Mouse (Mus musculus): ENCODE data around the gene Spz1. TPM values are rescaled to one million over a fixed set of nuclear protein-coding genes. Genes with fewer than 3 reads are reported as not detected.

The Spz1 gene
- total and polyA plus RNA-seq, 2 experiments from 2014 or later = not detected

DNA sequence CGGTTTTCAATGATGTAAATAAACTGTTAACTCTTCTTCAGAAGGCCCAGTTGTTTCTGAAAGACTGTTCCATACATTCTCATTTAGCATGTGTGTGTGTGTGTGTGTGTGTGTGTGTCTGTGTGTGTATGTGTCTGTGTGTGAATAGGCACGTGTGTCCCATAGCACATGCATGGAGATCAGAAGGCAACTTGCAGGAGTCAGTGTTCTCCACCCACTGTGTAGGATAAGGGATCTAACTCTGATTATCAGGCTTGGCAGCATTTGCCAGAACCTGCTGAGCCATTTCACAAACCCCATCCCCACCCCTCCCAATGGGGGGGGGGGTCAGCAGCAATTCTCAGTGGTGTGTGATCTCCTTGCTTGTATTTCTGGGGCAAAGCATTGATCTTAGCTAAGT lies 18.7 kb downstream of the Spz1 start:
- ATAC-seq (ENCODE audit: low FRiP score) = no peak

DNA sequence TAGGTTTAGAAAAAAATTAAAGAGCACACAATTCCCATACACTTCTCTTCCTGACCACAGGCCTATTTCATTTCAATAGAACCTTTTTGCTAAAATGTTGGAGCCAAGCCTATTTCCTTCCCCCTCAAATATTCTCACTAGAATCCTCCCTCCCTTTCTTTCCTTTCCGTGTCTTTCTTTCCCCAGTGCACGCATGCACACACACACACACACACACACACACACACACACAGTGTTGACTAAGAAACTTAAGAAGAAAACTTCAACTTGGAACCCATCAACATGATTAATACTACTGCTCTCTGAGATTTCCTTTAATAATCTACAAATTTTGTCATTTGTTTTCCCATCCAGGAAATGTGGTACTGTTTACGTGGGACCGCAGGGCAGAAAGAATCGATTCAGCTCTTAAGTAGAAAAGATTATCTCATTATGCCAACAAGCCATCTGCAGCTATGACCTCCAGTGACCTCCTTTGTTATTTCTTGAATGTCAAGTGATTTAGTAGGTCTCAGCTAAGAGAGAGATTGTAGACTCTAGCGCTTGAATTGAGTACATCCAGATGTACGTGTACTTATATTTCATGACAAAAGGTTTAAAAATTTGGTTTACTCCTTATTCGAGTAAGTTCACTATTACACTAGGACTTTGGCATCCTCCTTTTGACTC lies 19.4 kb downstream of the Spz1 start:
- no peaks in the 10 kb centered on the region for H3K9me3 ChIP-seq (ENCODE audit: low read length)
- H3K27me3 ChIP-seq (ENCODE audit: insufficient read depth, low read length) = no peaks in the 10 kb centered on the region
- 24% methylated on average over 8 of the region's 8 CpGs for WGBS
- H3K4me3 ChIP-seq (ENCODE audit: low read depth, low read length) = no peak overlapping the region
- TF ChIP-seq CTCF (IDR thresholded peaks at IDR 0.05) = no peak
- DNase-seq (ENCODE audit: low spot score) (peak; percentile 13), ATAC-seq (ENCODE audit: low FRiP score) (no peak)
- no peak overlapping the region for H3K4me2 ChIP-seq (ENCODE audit: low read depth, low read length, poor library complexity, severe bottlenecking)
- no peak overlapping the region for H3K9ac ChIP-seq (replicated peaks; ENCODE audit: low read length, poor library complexity, severe bottlenecking)
- no peak overlapping the region for H3K27ac ChIP-seq (ENCODE audit: low read depth, low read length)
- H3K36me3 ChIP-seq (ENCODE audit: insufficient read depth, low read length) = no peaks in the 10 kb centered on the region
- H3K4me1 ChIP-seq (ENCODE audit: insufficient read depth, low read length) = no peaks in the 10 kb centered on the region

More for the DNA sequence above, 18.7 kb downstream of the Spz1 start:
- no peak for DNase-seq (ENCODE audit: low spot score)
- Histone ChIP-seq H3K36me3 (ENCODE audit: insufficient read depth, low read length) (no peaks in the 10 kb centered on the region), H3K27me3 (ENCODE audit: insufficient read depth, low read length) (no peaks in the 10 kb centered on the region), H3K4me2 (ENCODE audit: low read depth, low read length, poor library complexity, severe bottlenecking) (no peak overlapping the region), H3K27ac (ENCODE audit: low read depth, low read length) (no peak overlapping the region), H3K4me3 (ENCODE audit: low read depth, low read length) (no peak overlapping the region), H3K4me1 (ENCODE audit: insufficient read depth, low read length) (no peaks in the 10 kb centered on the region), H3K9me3 (ENCODE audit: low read length) (no peaks in the 10 kb centered on the region), H3K9ac (replicated peaks; ENCODE audit: low read length, poor library complexity, severe bottlenecking) (no peak overlapping the region)
- WGBS = 52% methylated on average over 2 of the region's 2 CpGs
- no peak for TF ChIP-seq CTCF (IDR thresholded peaks at IDR 0.05)

- no peak for DNase-seq (ENCODE audit: low spot score)
- no peak for ATAC-seq (ENCODE audit: low FRiP score)
- Histone ChIP-seq H3K4me1 (ENCODE audit: insufficient read depth, low read length) (no peaks in the 10 kb centered on the region), H3K27me3 (ENCODE audit: insufficient read depth, low read length) (no peaks in the 10 kb centered on the region), H3K4me2 (ENCODE audit: low read depth, low read length, poor library complexity, severe bottlenecking) (no peak overlapping the region), H3K36me3 (ENCODE audit: insufficient read depth, low read length) (no peaks in the 10 kb centered on the region), H3K9me3 (ENCODE audit: low read length) (no peaks in the 10 kb centered on the region), H3K4me3 (ENCODE audit: low read depth, low read length) (no peak overlapping the region), H3K9ac (replicated peaks; ENCODE audit: low read length, poor library complexity, severe bottlenecking) (no peak overlapping the region), H3K27ac (ENCODE audit: low read depth, low read length) (no peak overlapping the region)
- 82% methylated on average over 4 of the region's 4 CpGs for WGBS
- TF ChIP-seq CTCF (IDR thresholded peaks at IDR 0.05) = no peak
Observed at GRCm38 (mm10) chr13:92547093-92547492, 28.9 kb downstream of the Spz1 start.

- no peak for DNase-seq (ENCODE audit: low spot score)
- H3K4me1 ChIP-seq (ENCODE audit: insufficient read depth, low read length) = no peaks in the 10 kb centered on the region
- ATAC-seq (ENCODE audit: low FRiP score) = no peak
- H3K4me2 ChIP-seq (ENCODE audit: low read depth, low read length, poor library complexity, severe bottlenecking) = no peak overlapping the region
- H3K4me3 ChIP-seq (ENCODE audit: low read depth, low read length) = no peak overlapping the region
- H3K36me3 ChIP-seq (ENCODE audit: insufficient read depth, low read length) = no peaks in the 10 kb centered on the region
- H3K27ac ChIP-seq (ENCODE audit: low read depth, low read length) = no peak overlapping the region
- H3K9ac ChIP-seq (replicated peaks; ENCODE audit: low read length, poor library complexity, severe bottlenecking) = no peak overlapping the region
- WGBS = 89% methylated on average over 6 of the region's 6 CpGs
- no peaks in the 10 kb centered on the region for H3K27me3 ChIP-seq (ENCODE audit: insufficient read depth, low read length)
- TF ChIP-seq CTCF (IDR thresholded peaks at IDR 0.05) = no peak
- H3K9me3 ChIP-seq (ENCODE audit: low read length) = no peaks in the 10 kb centered on the region
Observed at GRCm38 (mm10) chr13:92540997-92541396, 35.0 kb downstream of the Spz1 start.

- H3K9me3 ChIP-seq (ENCODE audit: low read length) = no peaks in the 10 kb centered on the region
- H3K36me3 ChIP-seq (ENCODE audit: insufficient read depth, low read length) = no peaks in the 10 kb centered on the region
- no peak for TF ChIP-seq CTCF (IDR thresholded peaks at IDR 0.05)
- no peak overlapping the region for H3K4me3 ChIP-seq (ENCODE audit: low read depth, low read length)
- WGBS = 59% methylated on average over 4 of the region's 4 CpGs
- H3K4me2 ChIP-seq (ENCODE audit: low read depth, low read length, poor library complexity, severe bottlenecking) = no peak overlapping the region
- no peak for ATAC-seq (ENCODE audit: low FRiP score)
- no peak overlapping the region for H3K27ac ChIP-seq (ENCODE audit: low read depth, low read length)
- H3K4me1 ChIP-seq (ENCODE audit: insufficient read depth, low read length) = no peaks in the 10 kb centered on the region
- H3K9ac ChIP-seq (replicated peaks; ENCODE audit: low read length, poor library complexity, severe bottlenecking) = no peak overlapping the region
- DNase-seq (ENCODE audit: low spot score) = peak; percentile 8
- H3K27me3 ChIP-seq (ENCODE audit: insufficient read depth, low read length) = no peaks in the 10 kb centered on the region
Observed at GRCm38 (mm10) chr13:92539126-92539525, 36.8 kb downstream of the Spz1 start.

GRCm38 (mm10) chr13:92533801-92534200 lies 42.2 kb downstream of the Spz1 start:
- WGBS = 50% methylated on average over 2 of the region's 2 CpGs

More at GRCm38 (mm10) chr13:92533801-92534200, 42.2 kb downstream of the Spz1 start:
- H3K4me3 ChIP-seq (ENCODE audit: low read depth, low read length) = no peak overlapping the region
- no peak for TF ChIP-seq CTCF (IDR thresholded peaks at IDR 0.05)
- H3K9me3 ChIP-seq (ENCODE audit: low read length) = no peaks in the 10 kb centered on the region
- ATAC-seq (ENCODE audit: low FRiP score) (no peak), DNase-seq (ENCODE audit: low spot score) (no peak)
- H3K36me3 ChIP-seq (ENCODE audit: insufficient read depth, low read length) = no peaks in the 10 kb centered on the region
- H3K4me2 ChIP-seq (ENCODE audit: low read depth, low read length, poor library complexity, severe bottlenecking) = no peak overlapping the region
- H3K27ac ChIP-seq (ENCODE audit: low read depth, low read length) = no peak overlapping the region
- no peak overlapping the region for H3K9ac ChIP-seq (replicated peaks; ENCODE audit: low read length, poor library complexity, severe bottlenecking)
- H3K27me3 ChIP-seq (ENCODE audit: insufficient read depth, low read length) = no peaks in the 10 kb centered on the region
- H3K4me1 ChIP-seq (ENCODE audit: insufficient read depth, low read length) = no peaks in the 10 kb centered on the region

All from midbrain, postnatal 0 days (tissue).